Mouse (Mus musculus) CH12.LX (cell line): ENCODE results near the gene Lbx2. TPM values are rescaled to one million over a fixed set of nuclear protein-coding genes. Genes with fewer than 3 reads are reported as not detected.

Experiments
- DNase-seq: peaks from one replicate; pipeline ENCODE4 v3.0.0-alpha.2; 2013; ENCODE audit errors: extremely low read depth
- H3K27ac ChIP-seq: 2 replicates; pipeline ENCODE4 v1.5.1; 2012; ENCODE audit warnings: low read depth, mild to moderate bottlenecking, control low read depth, moderate library complexity; ENCODE audit not compliant: insufficient read depth
- H3K27me3 ChIP-seq: replicated peaks from 2 replicates; pipeline ENCODE3; 2012; ENCODE audit warnings: inconsistent platforms
- H3K36me3 ChIP-seq, 2 experiments: replicated peaks in 1 of 2; 2 replicates each; pipeline versions ENCODE3 to v1.6.1; 2012; ENCODE audit warnings: inconsistent platforms in 1 of 2, low read length in 1 of 2, mild to moderate bottlenecking in 1 of 2, mixed read lengths in 1 of 2, moderate library complexity in 1 of 2; ENCODE audit not compliant: control insufficient read depth in 1 of 2, insufficient read depth in 1 of 2
- H3K4me1 ChIP-seq, 2 experiments: 2 replicates each; pipeline ENCODE4 v1.6.1; 2012; ENCODE audit warnings: inconsistent platforms in 1 of 2, moderate library complexity in 1 of 2; ENCODE audit not compliant: insufficient read depth in 2 of 2, control insufficient read depth in 1 of 2
- H3K4me2 ChIP-seq: 2 replicates; pipeline ENCODE4 v1.6.1; 2012; ENCODE audit warnings: low read depth, mild to moderate bottlenecking, control low read depth; ENCODE audit not compliant: poor library complexity, insufficient read depth, severe bottlenecking
- H3K4me3 ChIP-seq, 3 experiments: fragments of 150-350 bp in 1 of 3; sonication (generic) in 1 of 3; replicated peaks in 1 of 3; 2 replicates each; pipeline versions ENCODE3 to v1.5.1; 2011 to 2012; ENCODE audit warnings: low read depth in 2 of 3, low read length in 2 of 3, mild to moderate bottlenecking in 2 of 3, moderate library complexity in 2 of 3, control low read depth in 1 of 3, improper control_type of control experiment in 1 of 3, inconsistent platforms in 1 of 3, mixed read lengths in 1 of 3; ENCODE audit not compliant: poor library complexity in 1 of 3
- H3K79me2 ChIP-seq: replicated peaks from 2 replicates; pipeline ENCODE4 v1.6.1; 2012; ENCODE audit warnings: mild to moderate bottlenecking, moderate library complexity; ENCODE audit not compliant: control insufficient read depth, poor library complexity, insufficient read depth, severe bottlenecking; ENCODE audit errors: extremely low read depth
- H3K9ac ChIP-seq: 2 replicates; pipeline ENCODE4 v1.6.1; 2012; ENCODE audit warnings: low read depth, mild to moderate bottlenecking, control low read depth, moderate library complexity; ENCODE audit not compliant: insufficient read depth
- H3K9me3 ChIP-seq: replicated peaks from 2 replicates; pipeline ENCODE3; 2012; ENCODE audit warnings: low read length, inconsistent platforms, mixed read lengths
- CHD1 ChIP-seq: IDR thresholded peaks from 2 replicates; pipeline ENCODE4 v1.6.1; 2012; ENCODE audit warnings: low read depth, low read length, improper control_type of control experiment, inconsistent platforms
- CHD2 ChIP-seq: IDR thresholded peaks from 2 replicates; pipeline ENCODE4 v1.6.1; 2011; ENCODE audit warnings: low read length, improper control_type of control experiment
- CTCF ChIP-seq, 2 experiments: IDR thresholded peaks in 1 of 2; conservative IDR thresholded peaks in 1 of 2; 2 replicates each; pipeline ENCODE4 v1.5.1; 2011 to 2012; ENCODE audit warnings: low read depth in 2 of 2, low read length in 2 of 2, improper control_type of control experiment in 1 of 2, inconsistent platforms in 1 of 2, mild to moderate bottlenecking in 1 of 2, moderate library complexity in 1 of 2
- E2F4 ChIP-seq: IDR thresholded peaks from 2 replicates; pipeline ENCODE4 v1.6.1; 2011; ENCODE audit warnings: low read depth, low read length, improper control_type of control experiment; ENCODE audit not compliant: insufficient replicate concordance
- EP300 ChIP-seq: IDR thresholded peaks from 2 replicates; pipeline ENCODE4 v1.6.1; 2011; ENCODE audit warnings: low read length, improper control_type of control experiment
- ETS1 ChIP-seq: conservative IDR thresholded peaks from 2 replicates; pipeline ENCODE4 v1.6.1; 2012; ENCODE audit warnings: low read depth, mild to moderate bottlenecking, inconsistent platforms, low read length, improper control_type of control experiment, moderate library complexity
- GABPA ChIP-seq: IDR thresholded peaks from 2 replicates; pipeline ENCODE4 v1.6.1; 2012; ENCODE audit warnings: low read depth, low read length, improper control_type of control experiment, inconsistent platforms; ENCODE audit not compliant: insufficient replicate concordance
- JUN ChIP-seq: IDR thresholded peaks from 2 replicates; pipeline ENCODE4 v1.6.1; 2011; ENCODE audit warnings: low read depth, mild to moderate bottlenecking, low read length, improper control_type of control experiment, moderate library complexity; ENCODE audit not compliant: insufficient read depth
- JUND ChIP-seq: conservative IDR thresholded peaks from 2 replicates; pipeline ENCODE4 v1.6.1; 2011; ENCODE audit warnings: low read depth, low read length, improper control_type of control experiment
- KAT2A ChIP-seq: IDR thresholded peaks from 2 replicates; pipeline ENCODE4 v1.6.1; 2012; ENCODE audit warnings: low read length, improper control_type of control experiment, inconsistent platforms; ENCODE audit not compliant: insufficient replicate concordance
- MAX ChIP-seq: IDR thresholded peaks from 2 replicates; pipeline ENCODE4 v1.6.1; 2011; ENCODE audit warnings: low read length, improper control_type of control experiment
- MAZ ChIP-seq: IDR thresholded peaks from 2 replicates; pipeline ENCODE4 v1.6.1; 2012; ENCODE audit warnings: low read depth, mild to moderate bottlenecking, inconsistent platforms, low read length, improper control_type of control experiment, moderate library complexity
- MEF2A ChIP-seq: IDR thresholded peaks from 2 replicates; pipeline ENCODE4 v1.6.1; 2014; ENCODE audit warnings: low read depth, mild to moderate bottlenecking, inconsistent platforms, low read length, improper control_type of control experiment, borderline replicate concordance
- MXI1 ChIP-seq: IDR thresholded peaks from 2 replicates; pipeline ENCODE4 v1.6.1; 2011; ENCODE audit warnings: mild to moderate bottlenecking, low read depth, low read length, improper control_type of control experiment
- MYC ChIP-seq: IDR thresholded peaks from 2 replicates; pipeline ENCODE4 v1.6.1; 2011; ENCODE audit warnings: low read depth, mild to moderate bottlenecking, improper control_type of control experiment, low read length
- PAX5 ChIP-seq: IDR thresholded peaks from 2 replicates; pipeline ENCODE4 v1.6.1; 2012; ENCODE audit warnings: low read length, inconsistent platforms, mixed read lengths
- POLR2A ChIP-seq: IDR thresholded peaks from 2 replicates; pipeline ENCODE4 v1.6.1; 2011; ENCODE audit warnings: low read depth, mild to moderate bottlenecking, improper control_type of control experiment, low read length
- POLR2AphosphoS2 ChIP-seq: IDR thresholded peaks from 2 replicates; pipeline ENCODE4 v1.6.1; 2011; ENCODE audit warnings: low read depth, low read length, improper control_type of control experiment
- SMC3 ChIP-seq: IDR thresholded peaks from 2 replicates; pipeline ENCODE4 v1.6.1; 2011; ENCODE audit warnings: low read depth, low read length, improper control_type of control experiment
- TBP ChIP-seq: conservative IDR thresholded peaks from 2 replicates; pipeline ENCODE4 v1.6.1; 2011; ENCODE audit warnings: low read depth, low read length, improper control_type of control experiment
- UBTF ChIP-seq: IDR thresholded peaks from 2 replicates; pipeline ENCODE4 v1.6.1; 2012; ENCODE audit warnings: low read depth, mild to moderate bottlenecking, inconsistent platforms, low read length, improper control_type of control experiment, moderate library complexity
- USF1 ChIP-seq: IDR thresholded peaks from 2 replicates; pipeline ENCODE4 v1.6.1; 2014; ENCODE audit warnings: low read depth, mild to moderate bottlenecking, inconsistent platforms, low read length, improper control_type of control experiment
- USF2 ChIP-seq: conservative IDR thresholded peaks from 2 replicates; pipeline ENCODE4 v1.6.1; 2011; ENCODE audit warnings: low read depth, low read length, improper control_type of control experiment
- ZC3H11A ChIP-seq: IDR thresholded peaks from 2 replicates; pipeline ENCODE4 v1.6.1; 2012; ENCODE audit warnings: low read depth, mild to moderate bottlenecking, inconsistent platforms, low read length, improper control_type of control experiment
- ZKSCAN1 ChIP-seq: IDR thresholded peaks from 2 replicates; pipeline ENCODE4 v1.6.1; 2012; ENCODE audit warnings: low read depth, inconsistent platforms, low read length, improper control_type of control experiment, borderline replicate concordance
- dilution Hi-C: fragments of 300-500 bp; cut with MboI; formaldehyde crosslinking; loops from 2 replicates; pipeline ENCODE4 v1.14.3; 2020; ENCODE audit warnings: low sequenced_read_pairs; ENCODE audit not compliant: extremely low pct_unique_long_range_greater_than_20kb, extremely low pct_ligation_motif_present
- in situ Hi-C: fragments of 300-500 bp; cut with MboI; formaldehyde crosslinking; loops from 3 replicates; pipeline ENCODE4 v1.14.3; 2019; ENCODE audit warnings: low sequenced_read_pairs, low pct_ligation_motif_present, low pct_unique_long_range_greater_than_20kb, mixed read lengths
- polyA plus RNA-seq: library from polyadenylated mRNA; unstranded; fragments of >175 nt; gene quantifications from 2 replicates; pipeline ENCODE4 v1.2.1, GENCODE M21; 2012; ENCODE audit warnings: low read depth; ENCODE audit not compliant: insufficient read length
- total RNA-seq, 2 experiments: library from RNA; depleted of rRNA; stranded (reverse); fragments of 300-350 nt in 1 of 2; fragments of >200 nt in 1 of 2; gene quantifications; 2 replicates each; pipeline ENCODE4 v1.2.3; 2012 to 2014

Gene Lbx2
- total and polyA plus RNA-seq, 3 experiments, result 1.2 TPM; not detected in 2

DNA sequence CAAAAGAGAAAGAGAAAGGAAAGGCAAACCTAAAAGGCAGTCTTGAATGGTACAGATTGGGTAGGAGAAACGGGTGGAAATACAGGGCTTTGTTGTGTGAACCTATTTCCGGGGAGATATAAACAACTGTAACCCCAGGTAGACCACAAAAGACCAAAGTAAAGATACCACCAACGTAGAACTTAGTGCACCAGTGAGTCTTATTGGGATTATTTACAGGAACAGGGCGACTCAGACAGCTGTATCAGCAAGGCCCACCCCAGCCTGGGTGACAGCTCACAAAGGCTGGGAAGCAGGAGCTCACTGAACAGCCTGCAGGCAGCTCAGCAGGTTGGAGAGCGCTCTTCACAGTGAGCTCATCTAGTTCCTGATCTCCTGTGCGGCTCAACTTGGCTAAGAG is 9.8 kb downstream of the Lbx2 start:
- DNase-seq, result no peak
- dilution Hi-C loops, result no loop called here
- Histone ChIP-seq H3K4me3 (no peak overlapping the region), H3K9me3 (peaks cover 6% of the 10 kb centered on the region), H3K4me1 (peaks cover 3 to 6% of the 10 kb centered on the region in 2 experiments; a peak in 3 of 4 replicates), H3K27me3 (peaks cover 13% of the 10 kb centered on the region)
- in situ Hi-C loops, result no loop called here
- TF ChIP-seq TBP (no peak), UBTF (no peak), USF1 (no peak), JUND (no peak), MYC (no peak)
- TF ChIP-seq, all 38 proteins: peak for 0
- Histone ChIP-seq H3K9ac (no peak overlapping the region), H3K36me3 (no peaks in the 10 kb centered on the region), H3K79me2 (no peaks in the 10 kb centered on the region), H3K27ac (no peak overlapping the region), H3K4me2 (no peak overlapping the region)

DNA sequence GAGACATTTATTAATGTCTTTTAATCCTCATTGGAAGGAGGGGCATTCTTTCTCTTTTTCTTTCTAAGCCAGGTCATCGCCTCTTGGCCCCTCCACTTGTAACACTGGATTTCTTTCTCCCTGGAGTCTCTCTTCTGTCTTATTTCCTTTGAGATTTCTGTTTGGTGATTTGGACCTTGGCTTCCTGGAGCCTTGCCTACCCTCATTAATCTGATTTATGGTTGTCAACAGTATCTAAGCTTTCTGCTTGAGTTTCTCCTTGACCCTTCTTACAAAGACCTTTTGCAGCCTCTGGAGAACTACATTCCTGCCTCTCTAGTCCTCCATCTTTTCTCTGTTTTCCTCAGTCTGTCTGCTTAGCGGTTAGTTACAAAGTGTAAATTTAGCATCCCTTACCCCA is 12.2 kb downstream of the Lbx2 start:
- peaks cover 10% of the 10 kb centered on the region for H3K27me3 ChIP-seq
- H3K9ac ChIP-seq, result no peak overlapping the region
- TF ChIP-seq TBP (no peak), MXI1 (no peak), ETS1 (no peak), EP300 (no peak)
- TF ChIP-seq, all 38 proteins: peak for 0
- dilution Hi-C loops (no loop called here), in situ Hi-C loops (no loop called here)
- DNase-seq, result no peak
- Histone ChIP-seq H3K4me3 (no peak overlapping the region), H3K4me1 (peaks cover 8 to 22% of the 10 kb centered on the region in 2 experiments), H3K9me3 (peaks cover 6% of the 10 kb centered on the region), H3K79me2 (no peaks in the 10 kb centered on the region), H3K4me2 (no peak overlapping the region), H3K27ac (no peak overlapping the region), H3K36me3 (peaks cover 0 to 6% of the 10 kb centered on the region in 2 experiments)

DNA sequence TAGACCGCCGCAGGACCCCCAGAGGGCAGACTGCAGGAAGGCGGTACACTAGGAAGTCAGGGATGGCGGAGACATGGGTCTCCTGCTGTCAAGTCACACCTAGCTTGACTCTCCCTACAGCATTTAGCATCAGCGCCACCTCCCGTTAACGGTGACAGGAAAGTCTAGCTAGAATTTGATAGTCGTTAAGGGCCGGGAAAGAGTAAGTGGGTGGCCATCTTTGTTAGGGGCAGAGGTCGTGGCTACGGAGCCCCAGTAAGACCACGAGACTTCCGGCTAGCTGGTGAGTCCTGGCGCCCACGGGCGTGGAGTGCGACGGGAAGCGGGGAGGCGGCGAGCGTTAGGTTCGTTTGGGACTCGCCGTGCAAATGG is 15.1 kb downstream of the Lbx2 start, which contains the start of the genes Ccdc142 and Gm42688:
TSS of gene Ccdc142 (plus strand) at position 286 of the 372 bp plus-strand sequence.
TSS of gene Gm42688 (plus strand) at position 302 of the 372 bp plus-strand sequence.
- Histone ChIP-seq H3K9ac (peak within 1 kb of the TSS; percentile 86), H3K4me1 (peaks cover 9 to 24% of the 10 kb centered on the region in 2 experiments; a peak in 3 of 4 replicates), H3K79me2 (no peaks in the 10 kb centered on the region), H3K36me3 (peaks cover 0 to 28% of the 10 kb centered on the region in 2 experiments), H3K4me2 (peak within 1 kb of the TSS; percentile 68), H3K27ac (peak within 1 kb of the TSS; percentile 71), H3K4me3 (peak within 1 kb of the TSS; percentile 60 to 99 (median 87)), H3K27me3 (peaks cover 9% of the 10 kb centered on the region), H3K9me3 (peaks cover 2% of the 10 kb centered on the region)
- peak; percentile 91 for DNase-seq
- dilution Hi-C loops, result no loop called here
- in situ Hi-C loops, result loop anchor here (5.0 kb wide), 2 partner anchors 104 to 189 kb away; no protein-coding TSS in a partner anchor
- TF ChIP-seq CTCF (conservative IDR thresholded peaks at IDR 0.05 in 1 of 2, IDR thresholded peaks at IDR 0.05 in 1 of 2; ENCODE audit: low read depth in 2 of 2, low read length in 2 of 2) (peak in 1 of 2 experiments; percentile 87; a peak in 2 of 4 replicates), CHD1 (no peak), USF1 (peak; percentile 57), GABPA (no peak; the same call in 1 of the 2 replicates), TBP (peak; percentile 43; the same call in 1 of the 2 replicates), POLR2AphosphoS2 (no peak), USF2 (no peak), MAZ (0 out of 2 replicates have a peak, but pooled peaks have one; percentile 7), E2F4 (peak; percentile 68; the same call in 1 of the 2 replicates), ETS1 (no peak; the same call in 1 of the 2 replicates), MEF2A (no peak; the same call in 1 of the 2 replicates), MAX (peak; percentile 49; the same call in 1 of the 2 replicates), JUN (no peak), KAT2A (peak; percentile 76; the same call in 1 of the 2 replicates), ZC3H11A (no peak), POLR2A (peak; percentile 74), CHD2 (peak; percentile 61; the same call in 1 of the 2 replicates), MXI1 (peak; percentile 82), PAX5 (no peak), ZKSCAN1 (no peak), SMC3 (peak; percentile 85), MYC (peak; percentile 63; the same call in 1 of the 2 replicates)
